Mouse (Mus musculus): ENCODE results near the gene Plscr4.

Plscr4 gene

DNA sequence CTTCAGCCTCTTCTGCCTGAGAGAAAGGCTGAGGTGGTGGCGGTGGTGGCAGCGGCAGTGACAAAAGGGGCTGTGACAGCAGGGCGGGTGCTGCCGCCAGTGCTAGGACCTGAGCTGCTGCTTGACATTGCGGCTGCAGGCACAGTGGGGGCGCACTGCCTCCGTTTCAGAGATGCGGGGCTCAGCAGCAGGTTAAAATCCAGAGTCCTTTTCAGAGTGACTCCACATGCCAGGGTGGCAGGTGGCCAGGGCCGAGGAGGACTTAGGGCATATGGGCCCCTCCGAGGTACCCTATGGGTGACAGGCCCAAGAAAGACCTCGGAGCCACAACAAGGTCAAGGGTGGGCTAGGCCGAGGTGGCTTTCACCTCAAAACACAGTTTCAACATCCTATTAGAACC is 59.9 kb downstream of the Plscr4 start:
- DNase-seq: no peak

DNA sequence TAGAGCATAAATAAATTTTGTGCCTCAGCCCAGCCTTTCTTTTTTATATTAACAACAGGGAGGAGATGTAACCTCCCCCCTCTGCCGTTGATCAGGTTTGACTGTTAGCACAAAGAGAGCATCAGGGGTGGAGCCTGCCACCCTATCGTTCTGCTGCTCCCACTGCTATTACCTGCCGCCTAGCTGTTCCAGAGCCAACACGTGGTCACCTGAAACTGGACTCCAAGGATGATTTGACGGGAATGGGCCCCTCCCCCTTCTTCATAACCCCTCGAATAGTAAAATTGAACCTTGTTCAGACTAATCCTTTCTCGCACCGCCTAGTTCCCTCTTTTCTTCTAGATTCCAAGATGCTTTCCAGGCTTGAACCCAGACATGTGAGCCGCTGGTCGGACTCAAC is 63.6 kb downstream of the Plscr4 start:
- DNase-seq: no peak

- DNase-seq: no peak
Measured at GRCm38 (mm10) chr9:92524506-92524905, 67.3 kb downstream of the Plscr4 start.

- no peak for DNase-seq
Measured at GRCm38 (mm10) chr9:92530055-92530454, 72.9 kb downstream of the Plscr4 start.

- DNase-seq: no peak
Measured at GRCm38 (mm10) chr9:92537735-92538134, 80.6 kb downstream of the Plscr4 start.

- no peak for DNase-seq
Measured at GRCm38 (mm10) chr9:92538216-92538615, 81.0 kb downstream of the Plscr4 start.
